Mouse (Mus musculus) liver, embryonic 11.5 days (tissue): ENCODE measurements around the gene Dusp1. TPM values are rescaled to one million over a fixed set of nuclear protein-coding genes. Genes with fewer than 3 reads are reported as not detected.

Experiments
- ATAC-seq: fragments of 200-750 bp; cut with Nextera tagmentation; replicated peaks from 2 replicates; pipeline ENCODE4 v1.8.0; 2017; ENCODE audit warnings: moderate number of reproducible peaks, mild to moderate bottlenecking, moderate TSS enrichment, moderate library complexity; ENCODE audit not compliant: low FRiP score
- DNase-seq: peaks from one replicate; pipeline ENCODE4 v3.0.0-alpha.2; 2017; ENCODE audit warnings: low spot score
- H3K27ac ChIP-seq: fragments of 300-500 bp; sonication (generic); 2 replicates; pipeline ENCODE4 v1.5.1; 2014; ENCODE audit warnings: mild to moderate bottlenecking, low read depth, low read length, control low read depth
- H3K27me3 ChIP-seq: fragments of 300-500 bp; sonication (generic); replicated peaks from 2 replicates; pipeline ENCODE4 v1.6.1; 2014; ENCODE audit warnings: low read length, mixed read lengths; ENCODE audit not compliant: control insufficient read depth, insufficient read depth
- H3K36me3 ChIP-seq: fragments of 300-500 bp; sonication (generic); 2 replicates; pipeline ENCODE4 v1.6.1; 2014; ENCODE audit warnings: mild to moderate bottlenecking, low read length, moderate library complexity, mixed read lengths; ENCODE audit not compliant: control insufficient read depth, insufficient read depth
- H3K4me1 ChIP-seq: fragments of 300-500 bp; sonication (generic); replicated peaks from 2 replicates; pipeline ENCODE4 v1.6.1; 2014; ENCODE audit warnings: low read length, mixed read lengths; ENCODE audit not compliant: control insufficient read depth, insufficient read depth
- H3K4me2 ChIP-seq: fragments of 300-500 bp; sonication (generic); 2 replicates; pipeline ENCODE4 v1.6.1; 2014; ENCODE audit warnings: mild to moderate bottlenecking, control low read depth, moderate library complexity
- H3K4me3 ChIP-seq: fragments of 300-500 bp; sonication (generic); 2 replicates; pipeline ENCODE4 v1.5.1; 2014; ENCODE audit warnings: low read depth, low read length, control low read depth
- H3K9ac ChIP-seq: fragments of 300-500 bp; sonication (generic); 2 replicates; pipeline ENCODE4 v1.6.1; 2014; ENCODE audit warnings: low read depth, low read length, control low read depth
- H3K9me3 ChIP-seq: fragments of 300-500 bp; sonication (generic); 2 replicates; pipeline ENCODE4 v1.6.1; 2016; ENCODE audit warnings: low read length, inconsistent platforms, mixed read lengths; ENCODE audit not compliant: control insufficient read depth
- WGBS: fragments of 180-500 bp; shearing (Covaris S2); extraction: QIAGEN DNeasy Blood & Tissue Kit; methylation state at CpG from one replicate; pipeline ENCODE4 v1.1.7; 2014; 5-methylcytosine and 5-hydroxymethylcytosine counted together
- microRNA-seq: library from miRNA; unstranded; fragments of <30 nt; microRNA quantifications from one replicate; pipeline ENCODE4, GENCODE M21; 2017; ENCODE audit warnings: borderline number of aligned reads
- polyA plus RNA-seq: library from polyadenylated mRNA; unstranded; fragments of >200 nt; fragmentation: Nextera tagmentation; extraction: Ambion mirVana; gene quantifications from 2 replicates; pipeline ENCODE4 v1.2.1, GENCODE M21; 2014

Gene Dusp1
- polyA plus RNA-seq, 1 experiment from 2014 or later: 18.6 TPM

- Histone ChIP-seq H3K27me3 (no peaks in the 10 kb centered on the region), H3K4me2 (no peak overlapping the region; the same call in 1 of the 2 replicates), H3K27ac (no peak overlapping the region), H3K4me3 (no peak overlapping the region), H3K4me1 (no peaks in the 10 kb centered on the region), H3K9ac (no peak overlapping the region), H3K36me3 (no peaks in the 10 kb centered on the region), H3K9me3 (no peaks in the 10 kb centered on the region)
- ATAC-seq: no peak
- no peak for DNase-seq
- WGBS: 67% methylated on average over 7 of the region's 7 CpGs
Observed at GRCm38 (mm10) chr17:26458049-26458448, 103.9 kb downstream of the Dusp1 start.

- Histone ChIP-seq H3K27me3 (no peaks in the 10 kb centered on the region), H3K9me3 (no peaks in the 10 kb centered on the region), H3K27ac (no peak overlapping the region), H3K4me3 (no peak overlapping the region), H3K4me2 (no peak overlapping the region; the same call in 1 of the 2 replicates), H3K4me1 (no peaks in the 10 kb centered on the region), H3K36me3 (no peaks in the 10 kb centered on the region), H3K9ac (0 out of 2 replicates have a peak overlapping the region, but pooled peaks have one; percentile 18)
- no peak for ATAC-seq
- no peak for DNase-seq
Observed at GRCm38 (mm10) chr17:26457506-26457905, 104.4 kb downstream of the Dusp1 start.

Small RNAs within 50 kb of the gene (microRNA-seq; reads per million reads assigned to microRNA genes)
- not detected for gene Gm22420

Other genes with a start within 250 kb of the Dusp1 start
- 0.08 and 0.12 TPM in 2 replicates for gene Neurl1b, start 147.3 kb downstream of the Dusp1 start, polyA plus RNA-seq
- gene Ergic1, start 639 bp downstream of the Dusp1 start, polyA plus RNA-seq: 89.5 and 96.1 TPM in 2 replicates
- 244 and 245 TPM in 2 replicates for gene Atp6v0e, start 101.1 kb upstream of the Dusp1 start, polyA plus RNA-seq
- 1.8 and 2.4 TPM in 2 replicates for gene Crebrf, start 153.5 kb upstream of the Dusp1 start, polyA plus RNA-seq
- gene Bnip1, start 218.9 kb upstream of the Dusp1 start, polyA plus RNA-seq: 44.0 TPM in 2 replicates